Mouse (Mus musculus) heart, embryonic 12.5 days (tissue): Measurements from ENCODE around the gene Zbtb4. TPM values are rescaled to one million over a fixed set of nuclear protein-coding genes. Genes with fewer than 3 reads are reported as not detected.

ENCODE experiments used
- ATAC-seq: fragments of 200-750 bp; cut with Nextera tagmentation; 2 replicates; pipeline ENCODE4 v1.8.0; 2017; ENCODE audit warnings: moderate TSS enrichment, moderate library complexity; ENCODE audit not compliant: insufficient number of reproducible peaks, low FRiP score
- H3K27ac ChIP-seq: fragments of 300-500 bp; sonication (generic); 2 replicates; pipeline ENCODE4 v1.5.1; 2016; ENCODE audit warnings: mild to moderate bottlenecking, moderate library complexity; ENCODE audit not compliant: poor library complexity, severe bottlenecking
- H3K27me3 ChIP-seq: fragments of 300-500 bp; sonication (generic); replicated peaks from 2 replicates; pipeline ENCODE4 v1.6.1; 2016; ENCODE audit warnings: mild to moderate bottlenecking, moderate library complexity
- H3K36me3 ChIP-seq: fragments of 300-500 bp; sonication (generic); 2 replicates; pipeline ENCODE4 v1.6.1; 2016; ENCODE audit warnings: mild to moderate bottlenecking, moderate library complexity
- H3K4me1 ChIP-seq: fragments of 300-500 bp; sonication (generic); replicated peaks from 2 replicates; pipeline ENCODE4 v1.6.1; 2016; ENCODE audit warnings: mild to moderate bottlenecking
- H3K4me2 ChIP-seq: fragments of 300-500 bp; sonication (generic); 2 replicates; pipeline ENCODE4 v1.6.1; 2016; ENCODE audit warnings: mild to moderate bottlenecking, moderate library complexity
- H3K4me3 ChIP-seq: fragments of 300-500 bp; sonication (generic); 2 replicates; pipeline ENCODE4 v1.5.1; 2016; ENCODE audit warnings: mild to moderate bottlenecking
- H3K9ac ChIP-seq: fragments of 300-500 bp; sonication (generic); 2 replicates; pipeline ENCODE4 v1.6.1; 2016; ENCODE audit warnings: mild to moderate bottlenecking, moderate library complexity
- H3K9me3 ChIP-seq: fragments of 300-500 bp; sonication (generic); replicated peaks from 2 replicates; pipeline ENCODE4 v1.6.1; 2016; ENCODE audit warnings: mild to moderate bottlenecking, moderate library complexity
- WGBS: fragments of 180-500 bp; shearing (Covaris S2); methylation state at CpG from one replicate; pipeline ENCODE4 v1.1.7; 2016; 5-methylcytosine and 5-hydroxymethylcytosine counted together
- polyA plus RNA-seq: library from polyadenylated mRNA; unstranded; fragments of >200 nt; fragmentation: Nextera tagmentation; extraction: Ambion mirVana; gene quantifications from 2 replicates; pipeline ENCODE4 v1.2.1, GENCODE M21; 2016

Zbtb4 gene
- polyA plus RNA-seq, 1 experiment from 2014 or later: 2.9 TPM

DNA sequence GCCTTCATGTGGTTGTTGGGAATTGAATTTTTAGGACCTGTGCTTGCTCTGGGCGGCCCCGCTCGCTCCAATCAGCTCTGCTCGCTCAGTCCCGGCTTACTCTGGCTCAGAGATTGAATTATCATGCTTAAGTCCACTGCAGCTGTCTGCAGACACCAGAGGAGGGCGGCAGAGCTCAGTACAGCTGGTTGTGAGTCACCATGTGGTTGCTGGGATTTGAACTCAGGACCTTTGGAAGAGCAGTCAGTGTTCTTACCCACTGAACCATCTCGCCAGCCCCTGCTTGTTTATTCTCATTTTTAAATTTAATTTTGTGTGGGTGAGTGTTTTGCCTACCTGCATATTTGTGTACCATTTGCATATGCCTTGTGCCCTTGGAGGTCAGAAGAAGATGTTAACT, 2.2 kb upstream of the Zbtb4 start:
- H3K4me3 ChIP-seq: no peak overlapping the region
- no peaks in the 10 kb centered on the region for H3K36me3 ChIP-seq
- WGBS: 72% methylated on average over 7 of the region's 7 CpGs
- ATAC-seq: no peak
- H3K27me3 ChIP-seq: no peaks in the 10 kb centered on the region
- no peak overlapping the region for H3K9ac ChIP-seq
- H3K4me1 ChIP-seq: peaks cover 40% of the 10 kb centered on the region
- H3K27ac ChIP-seq: no peak overlapping the region
- H3K4me2 ChIP-seq: no peak overlapping the region
- H3K9me3 ChIP-seq: no peaks in the 10 kb centered on the region

DNA sequence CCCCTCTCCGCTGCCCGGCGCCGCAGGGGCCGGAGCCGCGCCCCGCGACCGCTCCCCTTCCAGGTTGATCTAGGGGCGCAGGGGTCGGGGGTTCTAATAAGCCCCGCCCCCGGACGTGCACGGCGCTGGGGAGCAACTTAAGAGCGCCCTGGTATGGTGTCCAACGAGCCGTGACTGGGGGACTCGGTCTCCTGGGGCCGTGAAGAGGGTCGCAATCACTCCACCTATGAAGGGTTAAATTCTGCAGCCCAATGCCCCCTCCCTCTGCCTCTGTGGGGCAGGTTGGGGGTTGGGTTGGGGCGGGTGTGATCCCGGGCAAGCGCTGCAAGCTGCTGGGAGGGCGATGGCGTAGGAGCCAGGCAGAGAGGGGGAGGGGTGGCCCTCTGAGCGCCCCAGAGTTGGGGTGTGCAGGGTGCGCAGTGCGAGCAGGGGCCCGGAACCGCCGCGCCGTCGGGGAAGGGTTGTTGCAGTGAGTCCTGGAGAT, 456 bp downstream of the Zbtb4 start:
- Histone ChIP-seq H3K4me1 (peaks cover 36% of the 10 kb centered on the region), H3K9ac (peak overlapping the region; percentile 96), H3K27me3 (no peaks in the 10 kb centered on the region), H3K9me3 (no peaks in the 10 kb centered on the region), H3K4me2 (peak overlapping the region; percentile 75), H3K27ac (peak overlapping the region; percentile 93), H3K4me3 (peak overlapping the region; percentile 80), H3K36me3 (peaks cover 2% of the 10 kb centered on the region; the same call in 1 of the 2 replicates)
- WGBS: under 1% methylated on average over 36 of the region's 37 CpGs
- ATAC-seq: peak; percentile 76

DNA sequence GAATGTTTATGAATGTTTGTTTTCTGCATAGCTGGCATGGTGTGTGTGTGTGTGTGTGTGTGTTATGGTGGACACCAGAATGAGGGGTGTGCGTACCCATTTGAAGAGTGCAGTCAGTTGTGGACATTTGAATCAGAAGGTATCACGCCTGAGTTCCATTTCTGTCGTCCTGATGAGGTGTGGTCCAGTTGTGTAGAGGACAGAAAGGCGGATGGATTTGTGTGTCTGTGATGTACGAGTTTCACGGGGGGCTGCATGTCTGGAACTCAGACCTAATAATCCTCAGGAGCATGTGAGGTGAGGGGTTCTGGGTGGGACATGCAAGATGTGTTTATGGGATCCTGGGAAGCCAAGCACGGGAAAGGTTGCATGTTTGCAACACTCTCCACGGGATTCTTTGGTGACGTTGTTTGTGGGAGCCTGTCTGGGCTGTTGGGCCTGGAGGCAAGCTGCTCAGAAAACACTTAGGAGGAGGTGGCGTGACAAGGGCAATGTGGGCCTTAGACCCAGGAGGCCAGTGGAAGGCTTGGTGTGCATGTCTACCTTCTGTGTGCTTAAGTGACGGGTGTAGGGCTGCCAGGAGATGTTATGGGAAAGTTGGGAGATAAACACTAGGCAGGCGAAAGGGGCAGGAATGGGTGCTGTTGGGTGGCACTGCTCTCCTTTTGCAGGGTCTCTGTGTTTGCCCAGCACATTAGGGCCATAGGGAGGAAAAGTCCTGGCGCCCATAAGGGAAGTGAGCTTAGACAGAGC, 1.3 kb downstream of the Zbtb4 start:
- H3K9me3 ChIP-seq: no peaks in the 10 kb centered on the region
- H3K27ac ChIP-seq: peak overlapping the region; percentile 93
- H3K4me1 ChIP-seq: peaks cover 36% of the 10 kb centered on the region
- no peaks in the 10 kb centered on the region for H3K27me3 ChIP-seq
- H3K36me3 ChIP-seq: peaks cover 6% of the 10 kb centered on the region; the same call in 1 of the 2 replicates
- WGBS: 46% methylated on average over 13 of the region's 13 CpGs
- no peak for ATAC-seq
- peak overlapping the region; percentile 80 for H3K4me3 ChIP-seq
- H3K4me2 ChIP-seq: peak overlapping the region; percentile 75
- H3K9ac ChIP-seq: peak overlapping the region; percentile 96

- Histone ChIP-seq H3K9me3 (no peaks in the 10 kb centered on the region), H3K27ac (0 out of 2 replicates have a peak overlapping the region, but pooled peaks have one; percentile 93), H3K4me2 (peak overlapping the region; percentile 75), H3K36me3 (peaks cover 6% of the 10 kb centered on the region; the same call in 1 of the 2 replicates), H3K9ac (peak overlapping the region; percentile 96; the same call in 1 of the 2 replicates), H3K4me1 (peaks cover 36% of the 10 kb centered on the region), H3K27me3 (no peaks in the 10 kb centered on the region), H3K4me3 (peak overlapping the region; percentile 80)
- 0 out of 2 replicates have a peak, but pooled peaks have one; percentile 37 for ATAC-seq
- 50% methylated on average over 4 of the region's 4 CpGs for WGBS
Observed at GRCm38 (mm10) chr11:69767625-69767909, 1.9 kb downstream of the Zbtb4 start.

DNA sequence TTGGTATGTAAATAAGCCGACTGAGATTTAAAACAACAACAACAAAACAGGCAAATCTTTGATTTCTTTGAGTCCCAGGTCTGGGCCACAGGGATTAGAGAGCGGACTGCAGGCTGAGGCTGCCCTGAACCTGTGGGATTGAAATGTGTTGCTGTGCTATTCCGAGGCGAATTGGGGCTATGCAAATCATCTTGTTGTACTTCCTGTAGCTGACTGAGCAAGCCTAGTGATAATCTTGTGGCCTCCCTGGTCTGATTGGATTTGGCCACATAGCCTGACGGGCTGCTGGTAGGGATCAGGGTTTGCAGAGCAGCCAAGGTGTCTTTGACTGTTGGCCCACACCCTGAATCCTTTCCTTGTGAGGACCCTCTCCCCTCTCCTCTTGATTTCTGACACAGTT, 9.2 kb downstream of the Zbtb4 start:
- H3K27ac ChIP-seq: no peak overlapping the region
- peaks cover 18% of the 10 kb centered on the region for H3K27me3 ChIP-seq
- H3K9ac ChIP-seq: 0 out of 2 replicates have a peak overlapping the region, but pooled peaks have one; percentile 1
- ATAC-seq: no peak
- no peaks in the 10 kb centered on the region for H3K9me3 ChIP-seq
- H3K4me1 ChIP-seq: peaks cover 21% of the 10 kb centered on the region
- H3K36me3 ChIP-seq: peaks cover 40% of the 10 kb centered on the region
- H3K4me3 ChIP-seq: no peak overlapping the region
- H3K4me2 ChIP-seq: no peak overlapping the region
- WGBS: 49% methylated on average over 5 of the region's 5 CpGs

DNA sequence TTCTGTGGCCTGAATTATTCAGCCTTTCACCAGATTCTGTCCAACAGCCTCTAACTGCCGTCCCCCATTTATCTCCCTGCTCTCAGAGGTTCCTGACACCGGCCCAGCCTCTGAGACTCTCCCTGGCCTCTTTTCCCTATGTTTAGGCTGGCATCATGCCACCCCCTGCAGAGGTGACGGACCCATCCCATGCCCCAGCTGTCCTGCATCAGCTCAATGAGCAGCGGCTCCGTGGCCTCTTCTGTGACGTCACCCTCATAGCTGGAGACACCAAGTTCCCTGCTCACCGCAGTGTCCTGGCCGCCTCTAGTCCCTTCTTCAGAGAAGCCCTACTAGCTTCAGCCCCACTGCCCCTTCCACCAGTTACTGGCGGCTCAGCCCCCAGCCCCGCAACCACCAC, 10.0 kb downstream of the Zbtb4 start:
- 65% methylated on average over 10 of the region's 10 CpGs for WGBS
- no peak for ATAC-seq
- H3K4me3 ChIP-seq: no peak overlapping the region

DNA sequence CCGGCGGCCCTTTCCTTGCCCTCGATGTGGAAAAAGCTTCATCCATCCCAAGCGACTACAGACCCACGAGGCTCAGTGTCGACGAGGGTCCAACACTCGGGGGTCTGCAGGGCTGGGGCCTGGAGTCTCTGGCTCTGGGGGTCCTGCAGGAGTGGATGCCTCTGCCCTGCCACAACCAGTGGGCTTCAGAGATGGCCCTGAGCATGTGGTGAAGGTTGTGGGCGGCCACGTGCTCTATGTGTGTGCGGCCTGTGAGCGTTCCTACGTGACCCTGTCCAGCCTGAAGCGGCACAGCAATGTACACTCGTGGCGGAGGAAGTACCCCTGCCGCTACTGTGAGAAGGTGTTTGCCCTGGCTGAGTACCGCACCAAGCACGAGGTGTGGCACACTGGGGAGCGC, 10.8 kb downstream of the Zbtb4 start:
- Histone ChIP-seq H3K4me3 (no peak overlapping the region), H3K27ac (no peak overlapping the region), H3K36me3 (peaks cover 38% of the 10 kb centered on the region), H3K27me3 (peaks cover 21% of the 10 kb centered on the region), H3K9ac (no peak overlapping the region), H3K4me2 (no peak overlapping the region), H3K4me1 (peaks cover 21% of the 10 kb centered on the region), H3K9me3 (no peaks in the 10 kb centered on the region)
- ATAC-seq: no peak; the same call in 1 of the 2 replicates
- 78% methylated on average over 20 of the region's 20 CpGs for WGBS

More for the DNA sequence above, 10.0 kb downstream of the Zbtb4 start:
- peaks cover 21% of the 10 kb centered on the region for H3K4me1 ChIP-seq
- peaks cover 21% of the 10 kb centered on the region for H3K27me3 ChIP-seq
- H3K27ac ChIP-seq: no peak overlapping the region
- no peak overlapping the region for H3K9ac ChIP-seq
- H3K4me2 ChIP-seq: no peak overlapping the region
- no peaks in the 10 kb centered on the region for H3K9me3 ChIP-seq
- H3K36me3 ChIP-seq: peaks cover 40% of the 10 kb centered on the region

- H3K9me3 ChIP-seq: no peaks in the 10 kb centered on the region
- WGBS: 53% methylated on average over 26 of the region's 26 CpGs
Observed at GRCm38 (mm10) chr11:69777504-69778257, 12.0 kb downstream of the Zbtb4 start.

DNA sequence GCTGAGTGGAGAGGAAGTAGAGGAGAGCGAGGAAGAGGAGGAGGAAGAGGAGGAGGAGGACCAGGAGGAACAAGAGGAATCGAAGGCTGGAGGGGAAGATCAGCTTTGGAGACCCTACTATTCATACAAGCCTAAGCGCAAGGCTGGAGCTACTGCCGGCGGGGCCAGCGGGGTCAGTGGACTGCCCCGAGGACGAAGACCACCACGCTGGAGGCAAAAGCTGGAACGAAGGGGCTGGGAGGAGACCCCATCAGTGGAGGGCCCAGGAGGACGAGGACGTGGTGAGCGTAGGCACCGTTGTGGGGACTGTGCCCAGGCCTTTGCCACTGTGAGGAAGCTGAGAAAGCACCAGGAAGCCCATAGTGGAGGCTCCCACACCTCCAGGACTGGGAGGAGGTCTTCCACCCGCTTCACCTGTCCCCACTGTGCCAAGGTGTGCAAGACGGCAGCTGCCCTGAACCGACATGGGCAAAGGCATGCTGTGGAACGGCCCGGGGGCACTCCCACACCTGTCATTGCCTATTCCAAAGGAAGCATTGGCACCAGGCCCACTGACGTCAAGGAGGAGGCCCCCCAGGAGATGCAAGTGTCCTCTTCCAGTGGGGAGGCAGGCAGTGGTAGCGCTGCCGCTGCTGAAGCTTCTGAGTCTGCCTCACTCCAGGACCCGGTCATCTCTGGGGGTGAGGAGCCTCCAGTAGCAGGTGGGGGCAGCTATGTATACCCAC, 12.7 kb downstream of the Zbtb4 start:
- H3K9ac ChIP-seq: no peak overlapping the region

More at GRCm38 (mm10) chr11:69777504-69778257, 12.0 kb downstream of the Zbtb4 start:
- H3K4me3 ChIP-seq: no peak overlapping the region
- H3K27ac ChIP-seq: no peak overlapping the region
- H3K36me3 ChIP-seq: peaks cover 34% of the 10 kb centered on the region
- peaks cover 21% of the 10 kb centered on the region for H3K4me1 ChIP-seq
- peaks cover 21% of the 10 kb centered on the region for H3K27me3 ChIP-seq
- ATAC-seq: no peak; the same call in 1 of the 2 replicates
- no peak overlapping the region for H3K4me2 ChIP-seq
- H3K9ac ChIP-seq: no peak overlapping the region

DNA sequence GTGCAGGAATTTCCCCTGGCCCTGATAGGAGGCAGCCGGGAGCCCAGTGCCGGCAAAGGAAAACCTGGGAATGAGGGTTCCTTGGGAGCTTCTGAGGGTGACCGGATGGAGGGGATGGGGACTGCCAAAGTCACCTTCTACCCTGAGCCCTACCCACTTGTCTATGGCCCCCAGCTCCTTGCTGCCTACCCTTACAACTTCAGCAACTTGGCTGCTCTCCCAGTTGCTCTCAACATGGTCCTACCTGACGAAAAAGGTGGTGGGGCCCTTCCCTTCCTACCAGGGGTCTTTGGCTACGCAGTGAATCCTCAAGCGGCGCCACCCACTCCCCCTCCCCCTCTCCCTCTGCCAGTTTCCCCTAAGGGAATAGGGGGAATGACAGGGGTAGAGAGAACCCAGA, 13.3 kb downstream of the Zbtb4 start:
- no peak; the same call in 1 of the 2 replicates for ATAC-seq

More for the DNA sequence above, 12.7 kb downstream of the Zbtb4 start:
- Histone ChIP-seq H3K36me3 (peaks cover 34% of the 10 kb centered on the region), H3K4me1 (peaks cover 21% of the 10 kb centered on the region), H3K4me2 (no peak overlapping the region), H3K27me3 (peaks cover 21% of the 10 kb centered on the region), H3K27ac (no peak overlapping the region), H3K9me3 (no peaks in the 10 kb centered on the region), H3K4me3 (no peak overlapping the region)
- 66% methylated on average over 23 of the region's 23 CpGs for WGBS
- ATAC-seq: no peak; the same call in 1 of the 2 replicates

More for the DNA sequence above, 13.3 kb downstream of the Zbtb4 start:
- Histone ChIP-seq H3K4me2 (peak overlapping the region; percentile 4; the same call in 1 of the 2 replicates), H3K4me1 (peaks cover 21% of the 10 kb centered on the region), H3K36me3 (peaks cover 34% of the 10 kb centered on the region), H3K27me3 (peaks cover 21% of the 10 kb centered on the region), H3K9ac (no peak overlapping the region), H3K4me3 (no peak overlapping the region), H3K27ac (no peak overlapping the region), H3K9me3 (no peaks in the 10 kb centered on the region)
- 36% methylated on average over 7 of the region's 7 CpGs for WGBS
